Mouse (Mus musculus): ENCODE data around the gene Cib4.
A peak's percentile ranks its signal among the peaks of the same experiment; 100 is the strongest.

The Cib4 gene

DNA sequence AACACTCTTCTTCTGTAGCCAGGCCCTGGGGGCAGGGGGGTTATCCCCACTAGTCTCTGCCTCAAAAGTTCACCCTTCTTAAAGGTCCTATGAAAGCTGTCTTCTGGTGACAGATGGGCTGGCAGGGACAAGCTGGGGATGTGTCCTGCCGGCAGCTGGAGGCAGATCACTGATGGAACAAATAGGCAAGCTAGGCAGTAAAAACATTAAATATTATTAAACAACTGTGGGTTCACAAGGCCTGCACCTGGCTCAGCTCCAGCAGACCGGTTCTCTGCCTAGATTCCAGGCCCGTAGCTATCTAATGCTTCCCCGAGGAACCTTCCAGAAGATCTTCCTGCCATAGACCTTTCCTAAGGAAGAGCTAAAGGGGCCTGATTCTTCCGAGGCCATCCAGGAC is 27.5 kb downstream of the Cib4 start:
- DNase-seq (ENCODE audit: low read depth, low spot score), result no peak

- DNase-seq (ENCODE audit: low read depth, low spot score), result no peak
These were observed 29.3 kb downstream of the Cib4 start for GRCm38 (mm10) chr5:30516376-30516775.

GRCm38 (mm10) chr5:30513111-30513510 is 32.5 kb downstream of the Cib4 start:
- no peak for DNase-seq (ENCODE audit: low read depth, low spot score)

DNA sequence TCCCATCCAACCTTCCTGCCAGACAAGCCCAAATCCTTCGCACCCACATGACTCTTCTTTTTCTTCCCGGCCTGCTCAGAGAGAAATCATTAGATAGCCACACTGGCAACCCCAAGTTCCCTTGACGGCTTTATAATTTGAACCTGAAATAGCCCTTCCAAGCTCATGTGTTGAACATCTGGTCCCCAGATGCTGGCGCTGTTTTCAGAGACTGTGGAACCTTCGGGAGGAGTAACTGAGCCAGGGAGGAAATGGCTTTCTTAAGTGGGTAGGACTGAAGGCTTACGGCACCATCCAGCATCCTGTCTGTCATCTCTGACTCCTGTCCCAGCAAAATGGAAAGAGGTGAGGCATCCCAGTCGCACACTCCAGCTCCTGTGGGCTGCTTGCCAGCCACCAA is 48.3 kb downstream of the Cib4 start:
- peak; percentile 91 for DNase-seq (ENCODE audit: low read depth, low spot score)

GRCm38 (mm10) chr5:30496821-30497220 is 48.8 kb downstream of the Cib4 start:
- DNase-seq (ENCODE audit: low read depth, low spot score), result no peak

- DNase-seq (ENCODE audit: low read depth, low spot score), result no peak
These were observed 50.3 kb downstream of the Cib4 start for GRCm38 (mm10) chr5:30495288-30495687.

- no peak for DNase-seq (ENCODE audit: low read depth, low spot score)
These were observed 51.0 kb downstream of the Cib4 start for GRCm38 (mm10) chr5:30494606-30495005.

GRCm38 (mm10) chr5:30493723-30494122 is 51.9 kb downstream of the Cib4 start:
- DNase-seq (ENCODE audit: low read depth, low spot score), result no peak

- no peak for DNase-seq (ENCODE audit: low read depth, low spot score)
These were observed 54.8 kb downstream of the Cib4 start for GRCm38 (mm10) chr5:30490845-30491244.

GRCm38 (mm10) chr5:30490215-30490614 is 55.4 kb downstream of the Cib4 start:
- no peak for DNase-seq (ENCODE audit: low read depth, low spot score)

- DNase-seq (ENCODE audit: low read depth, low spot score), result no peak
These were observed 60.5 kb downstream of the Cib4 start for GRCm38 (mm10) chr5:30485136-30485535.

- DNase-seq (ENCODE audit: low read depth, low spot score), result no peak
These were observed 61.0 kb downstream of the Cib4 start for GRCm38 (mm10) chr5:30484591-30484990.

DNA sequence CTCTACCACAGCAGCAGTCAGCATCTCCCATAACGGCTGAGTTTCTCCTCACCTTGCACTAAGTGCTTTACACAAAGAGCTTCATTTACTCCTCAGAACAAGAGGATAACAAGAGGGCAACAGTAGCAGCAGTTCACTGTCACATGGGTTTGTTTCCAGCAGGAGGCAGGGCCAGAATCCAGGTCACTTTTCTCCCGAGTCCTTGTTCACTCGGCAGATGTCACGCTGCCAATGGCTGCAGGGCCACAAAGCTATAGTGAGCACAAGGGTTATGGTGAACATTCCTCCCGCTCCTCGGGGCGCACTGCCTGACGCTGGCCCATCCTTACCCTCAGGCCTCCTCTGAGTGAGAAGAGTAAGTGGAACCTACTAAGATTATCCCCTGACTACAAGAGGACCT is 62.1 kb downstream of the Cib4 start:
- DNase-seq (ENCODE audit: low read depth, low spot score), result no peak

DNA sequence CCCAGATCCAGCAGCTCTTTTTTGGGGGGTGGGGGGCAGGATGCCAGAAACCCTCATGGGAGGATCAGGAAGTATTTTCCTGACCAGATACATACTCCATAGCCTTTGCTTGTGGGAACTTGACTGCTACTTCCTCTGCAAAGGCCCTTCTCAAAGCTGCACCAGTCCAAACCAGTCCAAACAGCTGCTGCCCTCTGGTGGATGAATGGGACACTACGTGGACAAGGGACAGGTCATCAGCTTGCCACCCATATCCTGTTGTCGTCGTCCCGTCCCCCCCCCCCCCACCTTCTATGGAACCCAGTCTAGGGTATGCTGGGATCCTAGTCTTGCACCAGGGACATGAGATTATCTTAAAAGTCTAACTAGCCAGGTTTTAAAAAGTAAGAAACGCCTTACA is 63.3 kb downstream of the Cib4 start:
- DNase-seq (ENCODE audit: low read depth, low spot score), result peak; percentile 67

DNA sequence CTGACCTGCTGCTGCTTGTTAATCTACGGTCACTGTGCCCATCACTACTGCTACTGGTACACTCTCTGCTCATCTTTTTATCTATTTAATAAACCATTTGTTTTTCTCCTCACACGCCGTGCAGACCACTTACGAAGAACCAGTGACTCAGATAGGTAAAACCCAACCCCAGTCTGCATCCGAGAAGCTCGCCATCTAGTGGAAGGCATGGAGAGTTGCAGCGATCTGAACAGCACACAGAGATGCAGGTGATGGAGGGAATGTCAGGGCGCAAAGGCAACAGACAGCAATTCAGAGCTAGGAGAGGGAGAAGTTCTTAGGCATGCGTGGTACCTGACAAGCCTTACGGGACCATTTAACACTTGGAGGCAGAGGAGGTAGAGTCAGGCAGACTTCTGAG is 69.1 kb downstream of the Cib4 start:
- peak; percentile 46 for DNase-seq (ENCODE audit: low read depth, low spot score)

DNA sequence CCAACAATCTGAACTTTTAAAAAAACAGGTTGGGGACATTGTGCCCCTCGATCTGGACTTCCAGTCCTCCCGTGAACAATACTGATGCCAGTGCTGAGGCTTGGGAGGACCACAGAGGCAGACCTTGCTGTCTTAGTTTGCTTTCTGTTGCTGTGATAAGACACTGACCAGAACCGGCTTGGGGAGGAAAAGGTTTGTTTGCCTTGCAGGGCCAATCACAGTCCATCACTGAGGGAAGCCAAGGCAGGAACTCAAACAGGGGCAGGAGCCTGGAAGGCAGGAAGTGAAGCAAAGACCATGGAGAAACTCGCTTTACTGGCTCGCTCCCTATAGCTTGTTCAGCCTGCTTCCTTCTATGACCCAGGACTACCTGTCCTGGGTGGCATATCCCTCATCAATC is 73.5 kb downstream of the Cib4 start:
- no peak for DNase-seq (ENCODE audit: low read depth, low spot score)

GRCm38 (mm10) chr5:30470454-30470853 is 75.2 kb downstream of the Cib4 start:
- DNase-seq (ENCODE audit: low read depth, low spot score), result no peak

- no peak for DNase-seq (ENCODE audit: low read depth, low spot score)
These were observed 79.3 kb downstream of the Cib4 start for GRCm38 (mm10) chr5:30466315-30466714.

GRCm38 (mm10) chr5:30465861-30466260 is 79.8 kb downstream of the Cib4 start, which contains the start of gene 1700001C02Rik:
Gene 1700001C02Rik (plus strand): TSS chr5:30466047.
- DNase-seq (ENCODE audit: low read depth, low spot score), result no peak

- DNase-seq (ENCODE audit: low read depth, low spot score), result no peak
These were observed 83.8 kb downstream of the Cib4 start, which contains the start of gene Otof for GRCm38 (mm10) chr5:30461821-30462220. Gene Otof (minus strand): TSS chr5:30461932.

DNA sequence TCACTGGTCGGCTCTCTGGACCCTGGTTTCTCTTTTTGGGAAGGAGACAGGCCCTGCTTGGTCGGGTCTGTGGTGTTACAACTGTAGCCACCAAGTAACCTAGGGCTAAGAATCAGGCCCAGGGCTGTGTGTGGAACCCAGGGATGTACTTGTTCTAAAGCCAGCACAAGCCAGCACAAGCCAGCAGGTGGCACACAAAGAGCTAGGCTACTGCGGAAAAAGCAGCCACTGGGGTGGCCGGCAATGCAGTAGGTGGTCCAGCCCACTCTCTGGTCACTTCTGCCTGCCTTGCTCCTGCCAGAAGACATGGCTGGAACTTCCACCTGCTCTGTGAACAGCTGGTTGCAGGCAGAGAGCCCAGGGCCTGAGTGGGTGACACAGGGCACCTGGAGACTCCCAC is 85.5 kb downstream of the Cib4 start:
- no peak for DNase-seq (ENCODE audit: low read depth, low spot score)

DNA sequence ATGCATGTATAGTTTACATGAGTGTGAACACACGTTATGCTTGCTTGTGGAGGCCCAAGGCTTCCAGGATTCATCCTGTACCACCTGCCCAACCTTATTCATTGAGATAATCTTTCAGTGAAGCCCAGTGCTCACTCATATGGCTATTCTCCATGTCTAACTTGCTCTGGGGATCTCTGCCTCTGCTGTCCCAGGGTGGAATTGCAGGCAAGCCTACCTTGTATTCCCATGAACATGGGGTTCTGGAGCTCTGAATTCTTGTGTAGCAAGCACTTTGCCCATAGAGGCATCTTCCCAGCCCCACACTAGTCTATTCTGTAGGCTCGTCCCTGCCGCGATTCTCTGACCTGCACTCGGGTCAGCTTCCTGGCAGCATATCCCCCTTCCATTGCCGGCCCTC is 89.6 kb downstream of the Cib4 start:
- no peak for DNase-seq (ENCODE audit: low read depth, low spot score)

DNA sequence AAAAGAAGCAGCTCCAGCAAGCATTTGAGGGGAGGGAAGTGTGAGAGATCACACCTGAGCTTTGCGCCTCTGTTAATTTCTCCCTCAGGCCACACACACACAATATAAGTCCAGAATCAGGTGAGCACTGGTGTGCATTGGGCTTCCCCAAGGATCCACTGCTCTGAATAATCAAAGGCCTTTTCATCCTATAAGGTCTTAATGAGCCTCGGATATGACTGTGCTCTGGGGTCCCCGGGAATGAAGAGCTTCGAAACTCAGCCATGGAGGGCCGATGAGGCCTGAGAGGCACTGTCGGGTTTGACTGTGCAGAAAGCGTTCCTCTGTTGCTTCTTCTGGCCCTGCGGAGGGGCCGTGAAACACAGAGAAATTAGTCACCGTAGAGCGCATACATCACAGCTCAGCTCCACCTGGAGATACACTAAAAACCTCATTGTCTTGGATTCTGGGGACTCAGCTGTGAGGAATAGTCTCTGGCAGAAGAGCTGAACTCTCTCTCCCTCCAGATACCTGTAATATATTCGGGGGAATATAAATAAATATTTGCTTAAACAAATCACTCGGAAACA is 101.2 kb downstream of the Cib4 start:
- no peak for DNase-seq (ENCODE audit: low read depth, low spot score)

- DNase-seq (ENCODE audit: low read depth, low spot score), result no peak
These were observed 103.4 kb downstream of the Cib4 start for GRCm38 (mm10) chr5:30442196-30442595.
